Mouse (Mus musculus) forebrain, postnatal 0 days (tissue): ENCODE data around the gene Cfap73. TPM values are rescaled to one million over a fixed set of nuclear protein-coding genes. Genes with fewer than 3 reads are reported as not detected.

Experiments used
- ATAC-seq: fragments of 200-750 bp; cut with Nextera tagmentation; 2 replicates; pipeline ENCODE4 v1.8.0; 2017; ENCODE audit warnings: mild to moderate bottlenecking, moderate library complexity
- DNase-seq: peaks from one replicate; pipeline ENCODE4 v3.0.0-alpha.2; 2015
- H3K27ac ChIP-seq: fragments of 300-500 bp; sonication (generic); 2 replicates; pipeline ENCODE4 v1.5.1; 2014; ENCODE audit warnings: low read depth, mild to moderate bottlenecking, antibody characterized with exemption, low read length, moderate library complexity, mixed read lengths
- H3K27me3 ChIP-seq: fragments of 300-500 bp; sonication (generic); 2 replicates; pipeline ENCODE4 v1.6.1; 2014; ENCODE audit warnings: mild to moderate bottlenecking, low read length, mixed read lengths; ENCODE audit not compliant: insufficient read depth
- H3K36me3 ChIP-seq: fragments of 300-500 bp; sonication (generic); 2 replicates; pipeline ENCODE4 v1.6.1; 2014; ENCODE audit warnings: mild to moderate bottlenecking, moderate library complexity; ENCODE audit not compliant: insufficient read depth
- H3K4me1 ChIP-seq: fragments of 300-500 bp; sonication (generic); 2 replicates; pipeline ENCODE4 v1.6.1; 2014; ENCODE audit warnings: antibody characterized with exemption; ENCODE audit not compliant: insufficient read depth
- H3K4me2 ChIP-seq: fragments of 300-500 bp; sonication (generic); 2 replicates; pipeline ENCODE4 v1.6.1; 2014; ENCODE audit warnings: low read depth, mild to moderate bottlenecking, moderate library complexity
- H3K4me3 ChIP-seq: fragments of 300-500 bp; sonication (generic); 2 replicates; pipeline ENCODE4 v1.5.1; 2014; ENCODE audit warnings: low read depth, low read length, mixed read lengths
- H3K9ac ChIP-seq: fragments of 300-500 bp; sonication (generic); 2 replicates; pipeline ENCODE4 v1.6.1; 2014; ENCODE audit warnings: mild to moderate bottlenecking
- H3K9me3 ChIP-seq: fragments of 300-500 bp; sonication (generic); 2 replicates; pipeline ENCODE4 v1.6.1; 2016; ENCODE audit warnings: low read length
- CTCF ChIP-seq: sonication (generic); IDR thresholded peaks from 2 replicates; pipeline ENCODE4 v1.5.1; 2016; ENCODE audit warnings: antibody characterized with exemption, control low read depth, low read depth
- WGBS: fragments of 180-500 bp; shearing (Covaris S2); extraction: QIAGEN DNeasy Blood & Tissue Kit; methylation state at CpG from one replicate; pipeline ENCODE4 v1.1.7; 2014; 5-methylcytosine and 5-hydroxymethylcytosine counted together
- polyA plus RNA-seq: library from polyadenylated mRNA; unstranded; fragments of >200 nt; fragmentation: Nextera tagmentation; extraction: Ambion mirVana; gene quantifications from 2 replicates; pipeline ENCODE4 v1.2.1, GENCODE M21; 2015
- total RNA-seq: library from RNA; depleted of rRNA; stranded (reverse); fragments of >200 nt; gene quantifications from 2 replicates; pipeline ENCODE4 v1.2.3, GENCODE M21; 2014

Gene Cfap73
- total and polyA plus RNA-seq, 2 experiments from 2014 or later = 1.2 to 1.9 TPM

- H3K9me3 ChIP-seq = no peaks in the 10 kb centered on the region
- DNase-seq = peak; percentile 41
- no peak overlapping the region for H3K4me3 ChIP-seq
- WGBS = 68% methylated on average over 10 of the region's 10 CpGs
- no peak for TF ChIP-seq CTCF
- ATAC-seq = peak; percentile 28; the same call in 1 of the 2 replicates
- no peak overlapping the region for H3K9ac ChIP-seq
- no peaks in the 10 kb centered on the region for H3K4me1 ChIP-seq
- H3K27ac ChIP-seq = no peak overlapping the region
- H3K27me3 ChIP-seq = no peaks in the 10 kb centered on the region
- peaks cover 78% of the 10 kb centered on the region for H3K36me3 ChIP-seq
- H3K4me2 ChIP-seq = no peak overlapping the region
Measured at GRCm38 (mm10) chr5:120621846-120622197, 12.2 kb downstream of the Cfap73 start.

- no peaks in the 10 kb centered on the region for H3K27me3 ChIP-seq
- H3K9me3 ChIP-seq = no peaks in the 10 kb centered on the region
- H3K36me3 ChIP-seq = peaks cover 72% of the 10 kb centered on the region
- no peak for TF ChIP-seq CTCF
- no peak overlapping the region for H3K4me3 ChIP-seq
- ATAC-seq (0 out of 2 replicates have a peak, but pooled peaks have one; percentile 7), DNase-seq (no peak)
- no peaks in the 10 kb centered on the region for H3K4me1 ChIP-seq
- 84% methylated on average over 23 of the region's 23 CpGs for WGBS
- H3K4me2 ChIP-seq = no peak overlapping the region
- H3K27ac ChIP-seq = no peak overlapping the region
- H3K9ac ChIP-seq = no peak overlapping the region
Measured at GRCm38 (mm10) chr5:120621078-120621765, 12.8 kb downstream of the Cfap73 start.

GRCm38 (mm10) chr5:120620375-120621077 lies 13.5 kb downstream of the Cfap73 start:
- no peak overlapping the region for H3K4me2 ChIP-seq
- H3K36me3 ChIP-seq = peaks cover 67% of the 10 kb centered on the region
- no peaks in the 10 kb centered on the region for H3K9me3 ChIP-seq
- ATAC-seq = peak; percentile 53
- TF ChIP-seq CTCF = peak; percentile 99
- H3K27me3 ChIP-seq = no peaks in the 10 kb centered on the region
- H3K4me1 ChIP-seq = no peaks in the 10 kb centered on the region
- DNase-seq = peak; percentile 92
- no peak overlapping the region for H3K27ac ChIP-seq
- 69% methylated on average over 18 of the region's 18 CpGs for WGBS
- no peak overlapping the region for H3K4me3 ChIP-seq
- no peak overlapping the region for H3K9ac ChIP-seq

GRCm38 (mm10) chr5:120619201-120619600 lies 14.8 kb downstream of the Cfap73 start:
- WGBS = 17% methylated on average over 5 of the region's 5 CpGs
- no peak overlapping the region for H3K27ac ChIP-seq
- no peaks in the 10 kb centered on the region for H3K27me3 ChIP-seq
- no peaks in the 10 kb centered on the region for H3K9me3 ChIP-seq
- peak; percentile 79 for DNase-seq
- no peak overlapping the region for H3K4me3 ChIP-seq
- TF ChIP-seq CTCF = peak; percentile 90
- H3K9ac ChIP-seq = no peak overlapping the region
- no peak for ATAC-seq
- H3K36me3 ChIP-seq = peaks cover 55% of the 10 kb centered on the region
- H3K4me2 ChIP-seq = no peak overlapping the region
- no peaks in the 10 kb centered on the region for H3K4me1 ChIP-seq

- TF ChIP-seq CTCF = no peak
- no peak overlapping the region for H3K27ac ChIP-seq
- H3K27me3 ChIP-seq = no peaks in the 10 kb centered on the region
- WGBS = 88% methylated on average over 12 of the region's 12 CpGs
- ATAC-seq (no peak), DNase-seq (no peak)
- H3K36me3 ChIP-seq = peaks cover 52% of the 10 kb centered on the region
- no peak overlapping the region for H3K4me3 ChIP-seq
- 0 out of 2 replicates have a peak, but pooled peaks cover 3% of the 10 kb centered on the region for H3K4me1 ChIP-seq
- no peaks in the 10 kb centered on the region for H3K9me3 ChIP-seq
- no peak overlapping the region for H3K4me2 ChIP-seq
- no peak overlapping the region for H3K9ac ChIP-seq
Measured at GRCm38 (mm10) chr5:120618778-120619177, 15.3 kb downstream of the Cfap73 start.

GRCm38 (mm10) chr5:120615903-120616302 lies 18.1 kb downstream of the Cfap73 start:
- peak; percentile 78 for TF ChIP-seq CTCF
- Histone ChIP-seq H3K9me3 (no peaks in the 10 kb centered on the region), H3K9ac (no peak overlapping the region), H3K4me2 (no peak overlapping the region), H3K4me3 (no peak overlapping the region), H3K27ac (no peak overlapping the region), H3K36me3 (peaks cover 33% of the 10 kb centered on the region), H3K4me1 (peaks cover 11% of the 10 kb centered on the region; the same call in 1 of the 2 replicates), H3K27me3 (no peaks in the 10 kb centered on the region)
- 97% methylated on average over 4 of the region's 4 CpGs for WGBS
- ATAC-seq = no peak
- peak; percentile 50 for DNase-seq
